Mouse (Mus musculus): ENCODE results near the gene Tmem11. TPM values are rescaled to one million over a fixed set of nuclear protein-coding genes. Genes with fewer than 3 reads are reported as not detected.

Tmem11 gene
- total RNA-seq (2017) = 82.0 and 86.5 TPM in 2 replicates

- ATAC-seq (replicated peaks; ENCODE audit: low read depth, poor library complexity, severe bottlenecking) = peak; percentile 95
Observed at GRCm38 (mm10) chr11:60878675-60879294, at the start of gene Tmem11. TSS of gene Tmem11 (minus strand) at chr11:60879272.

- peak; percentile 73 for ATAC-seq (replicated peaks; ENCODE audit: low read depth, poor library complexity, severe bottlenecking)
Observed at GRCm38 (mm10) chr11:60927264-60927663, 48.2 kb upstream of the Tmem11 start.

GRCm38 (mm10) chr11:60924981-60925380 lies 45.9 kb upstream of the Tmem11 start:
- no peak for ATAC-seq (replicated peaks; ENCODE audit: low read depth, poor library complexity, severe bottlenecking)

GRCm38 (mm10) chr11:60924498-60924897 lies 45.4 kb upstream of the Tmem11 start:
- peak; percentile 54; the same call in 1 of the 2 replicates for ATAC-seq (replicated peaks; ENCODE audit: low read depth, poor library complexity, severe bottlenecking)

- no peak for ATAC-seq (replicated peaks; ENCODE audit: low read depth, poor library complexity, severe bottlenecking)
Observed at GRCm38 (mm10) chr11:60922964-60923363, 43.9 kb upstream of the Tmem11 start.

GRCm38 (mm10) chr11:60922195-60922594 lies 43.1 kb upstream of the Tmem11 start:
- no peak for ATAC-seq (replicated peaks; ENCODE audit: low read depth, poor library complexity, severe bottlenecking)

GRCm38 (mm10) chr11:60920021-60920420 lies 40.9 kb upstream of the Tmem11 start:
- no peak for ATAC-seq (replicated peaks; ENCODE audit: low read depth, poor library complexity, severe bottlenecking)

- ATAC-seq (replicated peaks; ENCODE audit: low read depth, poor library complexity, severe bottlenecking) = no peak
Observed at GRCm38 (mm10) chr11:60915201-60915600, 36.1 kb upstream of the Tmem11 start.

GRCm38 (mm10) chr11:60914491-60914890 lies 35.4 kb upstream of the Tmem11 start, which contains the start of gene Natd1:
TSS of gene Natd1 (minus strand) at chr11:60914750.
- no peak for ATAC-seq (replicated peaks; ENCODE audit: low read depth, poor library complexity, severe bottlenecking)

GRCm38 (mm10) chr11:60913301-60914196 lies 34.5 kb upstream of the Tmem11 start:
- peak; percentile 73 for ATAC-seq (replicated peaks; ENCODE audit: low read depth, poor library complexity, severe bottlenecking)

GRCm38 (mm10) chr11:60912525-60912973 lies 33.5 kb upstream of the Tmem11 start:
- no peak for ATAC-seq (replicated peaks; ENCODE audit: low read depth, poor library complexity, severe bottlenecking)

GRCm38 (mm10) chr11:60909626-60910025 lies 30.6 kb upstream of the Tmem11 start:
- ATAC-seq (replicated peaks; ENCODE audit: low read depth, poor library complexity, severe bottlenecking) = no peak

GRCm38 (mm10) chr11:60908073-60908472 lies 29.0 kb upstream of the Tmem11 start:
- ATAC-seq (replicated peaks; ENCODE audit: low read depth, poor library complexity, severe bottlenecking) = no peak

GRCm38 (mm10) chr11:60906449-60906848 lies 27.4 kb upstream of the Tmem11 start:
- no peak for ATAC-seq (replicated peaks; ENCODE audit: low read depth, poor library complexity, severe bottlenecking)

- ATAC-seq (replicated peaks; ENCODE audit: low read depth, poor library complexity, severe bottlenecking) = no peak
Observed at GRCm38 (mm10) chr11:60905407-60906120, 26.5 kb upstream of the Tmem11 start.

GRCm38 (mm10) chr11:60903661-60904061 lies 24.6 kb upstream of the Tmem11 start:
- no peak for ATAC-seq (replicated peaks; ENCODE audit: low read depth, poor library complexity, severe bottlenecking)

- ATAC-seq (replicated peaks; ENCODE audit: low read depth, poor library complexity, severe bottlenecking) = no peak
Observed at GRCm38 (mm10) chr11:60902486-60902885, 23.4 kb upstream of the Tmem11 start.

- ATAC-seq (replicated peaks; ENCODE audit: low read depth, poor library complexity, severe bottlenecking) = no peak
Observed at GRCm38 (mm10) chr11:60902001-60902400, 22.9 kb upstream of the Tmem11 start.

GRCm38 (mm10) chr11:60895915-60896314 lies 16.8 kb upstream of the Tmem11 start:
- ATAC-seq (replicated peaks; ENCODE audit: low read depth, poor library complexity, severe bottlenecking) = no peak

- ATAC-seq (replicated peaks; ENCODE audit: low read depth, poor library complexity, severe bottlenecking) = no peak
Observed at GRCm38 (mm10) chr11:60890744-60891143, 11.7 kb upstream of the Tmem11 start.

Data from common myeloid progenitor, adult 5-6 weeks (primary cell).